Mouse (Mus musculus): Measurements from ENCODE around the gene Spns3. TPM values are rescaled to one million over a fixed set of nuclear protein-coding genes. Genes with fewer than 3 reads are reported as not detected.
A peak's percentile ranks its signal among the peaks of the same experiment; 100 is the strongest.

Spns3 gene
- polyA plus RNA-seq, 1 experiment from 2014 or later, result 0.10 TPM

DNA sequence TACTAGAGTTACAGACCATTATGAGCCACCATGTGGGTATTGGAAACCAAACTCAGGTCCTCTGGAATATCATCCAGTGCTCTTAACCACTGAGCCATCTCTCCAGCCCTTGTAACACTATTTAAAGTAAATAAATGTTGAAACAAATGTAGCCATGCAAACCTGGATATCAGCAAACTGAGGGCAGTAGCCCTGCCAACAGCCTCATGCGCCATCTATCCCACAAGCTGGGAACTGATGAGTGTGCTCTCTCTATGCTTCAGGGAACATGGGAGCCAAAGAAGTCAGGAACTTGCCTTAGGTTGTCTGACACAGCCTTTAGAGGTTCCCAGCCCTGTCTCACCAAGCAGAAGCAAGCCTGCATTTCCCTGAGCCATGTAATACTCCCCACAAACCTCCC, 18.7 kb downstream of the Spns3 start:
- no peaks in the 10 kb centered on the region for H3K9me3 ChIP-seq (replicated peaks; ENCODE audit: control insufficient read depth, low read length)
- no peak overlapping the region for H3K4me2 ChIP-seq (ENCODE audit: low read length)
- H3K36me3 ChIP-seq (ENCODE audit: control insufficient read depth, insufficient read depth, low read length), result no peaks in the 10 kb centered on the region
- no peak overlapping the region for H3K27ac ChIP-seq (ENCODE audit: low read depth, low read length)
- 70% methylated on average over 1 of the region's 1 CpGs for WGBS
- H3K27me3 ChIP-seq (replicated peaks; ENCODE audit: control insufficient read depth, insufficient read depth, low read length), result no peaks in the 10 kb centered on the region
- no peaks in the 10 kb centered on the region for H3K4me1 ChIP-seq (ENCODE audit: control insufficient read depth, insufficient read depth, low read length)
- no peak overlapping the region for H3K4me3 ChIP-seq (ENCODE audit: low read depth, low read length)
- ATAC-seq (no peak), DNase-seq (ENCODE audit: low spot score) (no peak)
- no peak overlapping the region for H3K9ac ChIP-seq (ENCODE audit: low read length)

- no peaks in the 10 kb centered on the region for H3K27me3 ChIP-seq (replicated peaks; ENCODE audit: control insufficient read depth, insufficient read depth, low read length)
- H3K27ac ChIP-seq (ENCODE audit: low read depth, low read length), result no peak overlapping the region
- WGBS, result 84% methylated on average over 5 of the region's 5 CpGs
- H3K4me2 ChIP-seq (ENCODE audit: low read length), result no peak overlapping the region
- H3K36me3 ChIP-seq (ENCODE audit: control insufficient read depth, insufficient read depth, low read length), result no peaks in the 10 kb centered on the region
- no peak overlapping the region for H3K4me3 ChIP-seq (ENCODE audit: low read depth, low read length)
- no peaks in the 10 kb centered on the region for H3K4me1 ChIP-seq (ENCODE audit: control insufficient read depth, insufficient read depth, low read length)
- DNase-seq (ENCODE audit: low spot score) (no peak), ATAC-seq (no peak)
- no peak overlapping the region for H3K9ac ChIP-seq (ENCODE audit: low read length)
- H3K9me3 ChIP-seq (replicated peaks; ENCODE audit: control insufficient read depth, low read length), result no peaks in the 10 kb centered on the region
Measured at GRCm38 (mm10) chr11:72531144-72531543, 19.2 kb downstream of the Spns3 start.

DNA sequence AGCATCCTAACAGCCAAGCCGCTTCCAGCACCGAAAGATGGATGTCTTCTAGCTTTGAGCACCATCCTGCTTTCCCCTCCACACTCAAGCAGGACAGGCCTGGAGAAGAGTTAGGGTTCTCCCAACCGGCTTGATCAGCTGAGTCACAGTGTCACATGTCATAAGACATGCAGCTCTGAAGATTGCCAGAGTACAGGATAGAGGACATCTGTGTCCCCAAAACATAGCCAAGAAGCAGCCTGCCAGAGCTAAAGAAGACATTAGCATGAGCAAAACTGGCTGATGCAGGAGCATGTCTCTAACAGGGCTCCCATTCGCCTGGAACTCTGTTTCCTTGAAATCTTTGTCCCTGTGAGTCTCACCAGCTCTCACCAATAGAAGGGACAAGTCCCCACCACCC, 24.1 kb downstream of the Spns3 start:
- Histone ChIP-seq H3K27me3 (replicated peaks; ENCODE audit: control insufficient read depth, insufficient read depth, low read length) (no peaks in the 10 kb centered on the region), H3K4me1 (ENCODE audit: control insufficient read depth, insufficient read depth, low read length) (no peaks in the 10 kb centered on the region), H3K9me3 (replicated peaks; ENCODE audit: control insufficient read depth, low read length) (no peaks in the 10 kb centered on the region), H3K27ac (ENCODE audit: low read depth, low read length) (no peak overlapping the region), H3K4me2 (ENCODE audit: low read length) (no peak overlapping the region), H3K36me3 (ENCODE audit: control insufficient read depth, insufficient read depth, low read length) (no peaks in the 10 kb centered on the region), H3K9ac (ENCODE audit: low read length) (no peak overlapping the region), H3K4me3 (ENCODE audit: low read depth, low read length) (no peak overlapping the region)
- DNase-seq (ENCODE audit: low spot score), result no peak
- no peak for ATAC-seq
- 93% methylated on average over 4 of the region's 4 CpGs for WGBS

GRCm38 (mm10) chr11:72523711-72524110, 26.6 kb downstream of the Spns3 start:
- ATAC-seq (no peak), DNase-seq (ENCODE audit: low spot score) (peak; percentile 23)
- H3K9ac ChIP-seq (ENCODE audit: low read length), result no peak overlapping the region
- no peaks in the 10 kb centered on the region for H3K4me1 ChIP-seq (ENCODE audit: control insufficient read depth, insufficient read depth, low read length)
- no peak overlapping the region for H3K27ac ChIP-seq (ENCODE audit: low read depth, low read length)
- H3K27me3 ChIP-seq (replicated peaks; ENCODE audit: control insufficient read depth, insufficient read depth, low read length), result no peaks in the 10 kb centered on the region
- H3K4me2 ChIP-seq (ENCODE audit: low read length), result no peak overlapping the region
- no peaks in the 10 kb centered on the region for H3K36me3 ChIP-seq (ENCODE audit: control insufficient read depth, insufficient read depth, low read length)
- no peak overlapping the region for H3K4me3 ChIP-seq (ENCODE audit: low read depth, low read length)
- H3K9me3 ChIP-seq (replicated peaks; ENCODE audit: control insufficient read depth, low read length), result no peaks in the 10 kb centered on the region
- WGBS, result 51% methylated on average over 4 of the region's 4 CpGs

GRCm38 (mm10) chr11:72522616-72523041, 27.7 kb downstream of the Spns3 start:
- WGBS, result 50% methylated on average over 5 of the region's 5 CpGs
- ATAC-seq (peak; percentile 37; the same call in 1 of the 2 replicates), DNase-seq (ENCODE audit: low spot score) (peak; percentile 76)
- H3K27me3 ChIP-seq (replicated peaks; ENCODE audit: control insufficient read depth, insufficient read depth, low read length), result no peaks in the 10 kb centered on the region
- no peak overlapping the region for H3K4me2 ChIP-seq (ENCODE audit: low read length)
- H3K9ac ChIP-seq (ENCODE audit: low read length), result no peak overlapping the region
- no peak overlapping the region for H3K4me3 ChIP-seq (ENCODE audit: low read depth, low read length)
- H3K36me3 ChIP-seq (ENCODE audit: control insufficient read depth, insufficient read depth, low read length), result no peaks in the 10 kb centered on the region
- H3K4me1 ChIP-seq (ENCODE audit: control insufficient read depth, insufficient read depth, low read length), result no peaks in the 10 kb centered on the region
- H3K9me3 ChIP-seq (replicated peaks; ENCODE audit: control insufficient read depth, low read length), result no peaks in the 10 kb centered on the region
- H3K27ac ChIP-seq (ENCODE audit: low read depth, low read length), result no peak overlapping the region

- Histone ChIP-seq H3K4me2 (ENCODE audit: low read length) (no peak overlapping the region), H3K4me1 (ENCODE audit: control insufficient read depth, insufficient read depth, low read length) (no peaks in the 10 kb centered on the region), H3K27me3 (replicated peaks; ENCODE audit: control insufficient read depth, insufficient read depth, low read length) (no peaks in the 10 kb centered on the region), H3K9ac (ENCODE audit: low read length) (no peak overlapping the region), H3K36me3 (ENCODE audit: control insufficient read depth, insufficient read depth, low read length) (no peaks in the 10 kb centered on the region), H3K9me3 (replicated peaks; ENCODE audit: control insufficient read depth, low read length) (no peaks in the 10 kb centered on the region), H3K4me3 (ENCODE audit: low read depth, low read length) (no peak overlapping the region), H3K27ac (ENCODE audit: low read depth, low read length) (no peak overlapping the region)
- ATAC-seq (no peak), DNase-seq (ENCODE audit: low spot score) (no peak)
- WGBS, result 71% methylated on average over 5 of the region's 5 CpGs
Measured at GRCm38 (mm10) chr11:72521598-72522541, 28.4 kb downstream of the Spns3 start.

DNA sequence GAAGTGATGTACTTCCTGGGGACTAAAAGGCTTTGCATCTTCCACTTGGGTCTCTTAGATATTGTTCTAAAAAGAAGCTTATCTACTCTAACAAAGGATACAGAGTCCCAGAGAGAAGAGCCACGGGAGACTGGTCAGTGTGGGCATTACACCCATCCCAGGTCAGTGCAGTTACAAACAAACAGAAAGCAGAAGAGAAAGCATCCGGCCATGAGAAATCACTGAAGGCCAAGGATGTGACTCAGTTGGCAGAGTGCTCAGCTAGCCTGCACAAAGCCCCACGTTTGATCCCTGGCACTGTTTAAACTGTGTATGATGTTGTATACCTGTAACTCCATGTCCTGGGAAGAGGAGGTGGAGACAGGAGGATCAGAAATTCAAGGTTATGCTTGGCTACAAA, 30.4 kb downstream of the Spns3 start:
- ATAC-seq, result no peak
- Histone ChIP-seq H3K36me3 (ENCODE audit: control insufficient read depth, insufficient read depth, low read length) (no peaks in the 10 kb centered on the region), H3K4me3 (ENCODE audit: low read depth, low read length) (no peak overlapping the region), H3K4me2 (ENCODE audit: low read length) (no peak overlapping the region), H3K9ac (ENCODE audit: low read length) (no peak overlapping the region), H3K27ac (ENCODE audit: low read depth, low read length) (no peak overlapping the region), H3K9me3 (replicated peaks; ENCODE audit: control insufficient read depth, low read length) (no peaks in the 10 kb centered on the region), H3K27me3 (replicated peaks; ENCODE audit: control insufficient read depth, insufficient read depth, low read length) (no peaks in the 10 kb centered on the region), H3K4me1 (ENCODE audit: control insufficient read depth, insufficient read depth, low read length) (no peaks in the 10 kb centered on the region)
- 71% methylated on average over 3 of the region's 3 CpGs for WGBS
- no peak for DNase-seq (ENCODE audit: low spot score)

DNA sequence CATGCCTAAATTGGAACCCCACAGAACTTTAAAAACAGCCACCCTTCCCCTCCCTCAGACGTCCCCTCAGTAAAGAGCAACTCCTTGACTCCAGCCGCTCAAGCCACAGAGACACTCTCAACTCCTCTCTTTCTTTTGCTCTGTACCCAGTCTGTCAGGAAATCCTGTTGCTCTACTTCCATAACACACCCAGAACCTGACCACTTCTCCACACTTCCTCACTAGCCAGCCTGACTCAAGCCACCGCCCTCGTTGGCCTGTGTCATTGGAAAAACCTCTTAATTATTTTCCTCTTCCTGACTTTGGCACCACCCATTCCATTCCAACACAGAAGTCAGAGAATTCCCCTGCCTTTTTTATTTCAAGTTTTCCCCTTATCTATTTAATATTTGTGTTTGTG, 31.1 kb downstream of the Spns3 start:
- no peaks in the 10 kb centered on the region for H3K9me3 ChIP-seq (replicated peaks; ENCODE audit: control insufficient read depth, low read length)
- H3K36me3 ChIP-seq (ENCODE audit: control insufficient read depth, insufficient read depth, low read length), result no peaks in the 10 kb centered on the region
- DNase-seq (ENCODE audit: low spot score) (no peak), ATAC-seq (no peak)
- H3K4me1 ChIP-seq (ENCODE audit: control insufficient read depth, insufficient read depth, low read length), result 0 out of 2 replicates have a peak, but pooled peaks cover 4% of the 10 kb centered on the region
- H3K27ac ChIP-seq (ENCODE audit: low read depth, low read length), result no peak overlapping the region
- 80% methylated on average over 4 of the region's 4 CpGs for WGBS
- no peak overlapping the region for H3K4me2 ChIP-seq (ENCODE audit: low read length)
- H3K9ac ChIP-seq (ENCODE audit: low read length), result no peak overlapping the region
- H3K4me3 ChIP-seq (ENCODE audit: low read depth, low read length), result no peak overlapping the region
- no peaks in the 10 kb centered on the region for H3K27me3 ChIP-seq (replicated peaks; ENCODE audit: control insufficient read depth, insufficient read depth, low read length)

GRCm38 (mm10) chr11:72518449-72518848, 31.9 kb downstream of the Spns3 start:
- no peak for DNase-seq (ENCODE audit: low spot score)
- no peaks in the 10 kb centered on the region for H3K27me3 ChIP-seq (replicated peaks; ENCODE audit: control insufficient read depth, insufficient read depth, low read length)
- 0 out of 2 replicates have a peak, but pooled peaks cover 4% of the 10 kb centered on the region for H3K4me1 ChIP-seq (ENCODE audit: control insufficient read depth, insufficient read depth, low read length)
- H3K4me3 ChIP-seq (ENCODE audit: low read depth, low read length), result no peak overlapping the region
- no peak overlapping the region for H3K9ac ChIP-seq (ENCODE audit: low read length)
- H3K4me2 ChIP-seq (ENCODE audit: low read length), result no peak overlapping the region
- H3K27ac ChIP-seq (ENCODE audit: low read depth, low read length), result no peak overlapping the region
- WGBS, result 66% methylated on average over 2 of the region's 2 CpGs
- H3K36me3 ChIP-seq (ENCODE audit: control insufficient read depth, insufficient read depth, low read length), result no peaks in the 10 kb centered on the region
- ATAC-seq, result no peak
- H3K9me3 ChIP-seq (replicated peaks; ENCODE audit: control insufficient read depth, low read length), result no peaks in the 10 kb centered on the region
